Mouse (Mus musculus): Measurements from ENCODE around the gene Gtse1. TPM values are rescaled to one million over a fixed set of nuclear protein-coding genes. Genes with fewer than 3 reads are reported as not detected.
A peak's percentile ranks its signal among the peaks of the same experiment; 100 is the strongest.

Gtse1 gene
- total RNA-seq (2014; fragmentation: Nextera tagmentation), result 50.6 and 54.3 TPM in 2 replicates
- total RNA-seq (2017), result 26.3 TPM in 2 replicates
- 92.1 and 99.4 TPM in 2 replicates for polyA plus RNA-seq (2012)

DNA sequence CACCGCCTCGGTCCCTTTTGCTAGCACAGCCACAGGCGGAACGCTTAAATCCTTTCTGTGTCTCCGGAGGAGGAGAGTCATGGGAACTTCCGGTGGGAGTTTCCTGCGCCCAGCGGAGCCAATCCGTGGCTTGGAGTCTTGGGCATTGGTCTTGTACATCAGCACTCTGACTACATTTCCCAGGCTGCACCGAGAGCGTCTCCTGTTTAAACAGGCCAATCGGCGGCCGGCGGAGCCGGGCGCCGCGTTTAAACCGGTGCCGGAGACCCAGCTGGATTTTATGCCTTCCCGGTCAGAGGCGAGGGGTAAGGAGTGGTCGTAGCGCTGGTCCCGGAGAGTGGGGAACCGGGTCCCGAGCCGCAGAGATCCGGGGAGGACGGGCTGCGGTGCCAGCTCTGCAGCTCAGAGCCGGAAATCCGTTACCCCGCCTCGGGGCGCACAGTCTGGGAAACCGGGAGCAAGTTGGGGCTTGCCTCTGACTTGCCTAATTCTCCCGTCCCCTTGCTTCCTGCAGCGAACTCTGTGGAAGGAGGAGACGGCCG, at the start of gene Gtse1:
Gtse1 (plus strand) TSS at position 256 of the 542 bp plus-strand sequence.
- peaks cover 59% of the 10 kb centered on the region for H3K4me1 ChIP-seq (ENCODE audit: insufficient read depth, low read depth, low read length)
- DNase-seq (ENCODE audit: low spot score) (peak; percentile 96), ATAC-seq (ENCODE audit: extremely low read depth, insufficient number of reproducible peaks, low FRiP score, poor library complexity, severe bottlenecking) (peak; percentile 99)
- TF ChIP-seq CTCF (IDR thresholded peaks at IDR 0.05; ENCODE audit: low read depth, low read length), result no peak
- no peak for TF ChIP-seq TAL1 (conservative IDR thresholded peaks at IDR 0.05; ENCODE audit: low read depth, low read length)
- TF ChIP-seq GATA2 (IDR thresholded peaks at IDR 0.05; ENCODE audit: borderline replicate concordance, low read depth, low read length), result no peak
- no peak for TF ChIP-seq GATA1 (IDR thresholded peaks at IDR 0.05; ENCODE audit: borderline replicate concordance, low read length)
- TF ChIP-seq POLR2AphosphoS5 (IDR thresholded peaks at IDR 0.05; ENCODE audit: insufficient replicate concordance, low read depth, low read length), result no peak
- no peaks in the 10 kb centered on the region; the same call in 1 of the 2 replicates for H3K27me3 ChIP-seq (ENCODE audit: insufficient read depth, low read length)
- H3K4me3 ChIP-seq (ENCODE audit: low read depth, low read length), result peak within 1 kb of the TSS; percentile 89
- H3K36me3 ChIP-seq (replicated peaks), result peaks cover 43% of the 10 kb centered on the region
- H3K9me3 ChIP-seq (replicated peaks), result no peaks in the 10 kb centered on the region

DNA sequence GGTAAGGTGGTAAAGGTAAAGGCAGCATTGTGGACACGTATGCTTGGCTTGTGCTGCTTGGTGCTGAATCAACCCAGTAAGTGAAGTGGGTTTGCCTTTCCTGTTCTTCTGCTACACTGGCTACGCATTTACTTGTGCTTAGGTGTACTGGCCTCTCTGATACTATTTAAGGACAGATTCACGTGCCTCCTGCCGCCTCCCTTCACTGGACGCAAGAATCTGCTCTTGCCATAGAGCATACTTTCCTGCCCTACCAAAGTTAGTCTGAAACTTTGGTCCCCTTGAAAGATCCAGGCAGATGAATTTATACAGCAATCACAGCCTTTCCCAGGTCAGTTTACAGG, 49.1 kb upstream of the Gtse1 start:
- no peak for DNase-seq (ENCODE audit: low spot score)
- no peak for TF ChIP-seq GATA2 (IDR thresholded peaks at IDR 0.05; ENCODE audit: borderline replicate concordance, low read depth, low read length)
- no peak for TF ChIP-seq GATA1 (IDR thresholded peaks at IDR 0.05; ENCODE audit: borderline replicate concordance, low read length)
- no peak for TF ChIP-seq POLR2AphosphoS5 (IDR thresholded peaks at IDR 0.05; ENCODE audit: insufficient replicate concordance, low read depth, low read length)
- no peak for TF ChIP-seq CTCF (IDR thresholded peaks at IDR 0.05; ENCODE audit: low read depth, low read length)
- no peak for TF ChIP-seq TAL1 (conservative IDR thresholded peaks at IDR 0.05; ENCODE audit: low read depth, low read length)
- H3K4me1 ChIP-seq (ENCODE audit: insufficient read depth, low read depth, low read length), result peaks cover 49% of the 10 kb centered on the region

DNA sequence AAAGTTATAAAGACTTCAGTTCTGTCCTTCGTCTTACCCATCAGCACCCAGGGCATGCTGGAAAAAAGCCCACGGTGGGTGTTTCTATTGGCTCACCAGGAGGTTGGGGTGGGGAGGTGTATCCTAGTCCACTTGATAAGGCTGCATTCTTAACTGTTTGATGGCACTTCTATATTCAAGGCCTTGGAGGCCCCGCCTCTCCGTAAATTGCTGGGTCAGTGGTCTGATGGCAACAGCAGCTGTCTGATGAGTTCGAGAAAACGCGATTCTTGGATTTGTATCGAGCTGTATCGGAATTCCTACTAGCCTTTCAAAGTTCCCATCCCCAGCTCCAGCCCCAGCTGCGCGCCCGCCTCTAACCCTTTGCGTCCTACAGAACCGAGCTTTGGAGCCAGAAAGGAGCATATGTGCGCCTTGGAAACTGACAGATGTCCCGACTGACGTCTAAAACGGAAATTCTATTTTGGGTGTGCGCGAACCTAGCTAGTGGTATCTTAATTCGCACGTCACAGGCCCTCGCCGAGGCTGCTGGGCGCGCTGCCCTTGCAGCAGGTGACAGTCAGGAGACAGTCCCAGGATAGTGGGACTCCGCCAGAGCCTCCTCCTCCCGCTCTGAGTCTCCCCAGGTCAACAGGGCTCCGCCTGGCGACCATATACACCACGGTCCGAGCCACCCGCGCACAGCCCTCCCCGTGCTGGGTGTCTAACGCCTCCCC, 48.6 kb upstream of the Gtse1 start:
- TF ChIP-seq POLR2AphosphoS5 (IDR thresholded peaks at IDR 0.05; ENCODE audit: insufficient replicate concordance, low read depth, low read length) (no peak), GATA2 (IDR thresholded peaks at IDR 0.05; ENCODE audit: borderline replicate concordance, low read depth, low read length) (no peak), TAL1 (conservative IDR thresholded peaks at IDR 0.05; ENCODE audit: low read depth, low read length) (no peak), GATA1 (IDR thresholded peaks at IDR 0.05; ENCODE audit: borderline replicate concordance, low read length) (no peak), CTCF (IDR thresholded peaks at IDR 0.05; ENCODE audit: low read depth, low read length) (no peak)
- Histone ChIP-seq H3K36me3 (replicated peaks) (peaks cover 26% of the 10 kb centered on the region), H3K9me3 (replicated peaks) (no peaks in the 10 kb centered on the region), H3K4me3 (ENCODE audit: low read depth, low read length) (peak overlapping the region; percentile 86), H3K4me1 (ENCODE audit: insufficient read depth, low read depth, low read length) (peaks cover 49% of the 10 kb centered on the region), H3K27me3 (ENCODE audit: insufficient read depth, low read length) (peaks cover 5% of the 10 kb centered on the region; the same call in 1 of the 2 replicates)
- DNase-seq (ENCODE audit: low spot score) (peak; percentile 60), ATAC-seq (ENCODE audit: extremely low read depth, insufficient number of reproducible peaks, low FRiP score, poor library complexity, severe bottlenecking) (peak; percentile 57)

More for the DNA sequence above, 49.1 kb upstream of the Gtse1 start:
- peaks cover 5% of the 10 kb centered on the region; the same call in 1 of the 2 replicates for H3K27me3 ChIP-seq (ENCODE audit: insufficient read depth, low read length)
- H3K9me3 ChIP-seq (replicated peaks), result no peaks in the 10 kb centered on the region
- H3K36me3 ChIP-seq (replicated peaks), result peaks cover 26% of the 10 kb centered on the region
- H3K4me3 ChIP-seq (ENCODE audit: low read depth, low read length), result peak overlapping the region; percentile 86; the same call in 1 of the 2 replicates
- ATAC-seq (ENCODE audit: extremely low read depth, insufficient number of reproducible peaks, low FRiP score, poor library complexity, severe bottlenecking), result no peak

DNA sequence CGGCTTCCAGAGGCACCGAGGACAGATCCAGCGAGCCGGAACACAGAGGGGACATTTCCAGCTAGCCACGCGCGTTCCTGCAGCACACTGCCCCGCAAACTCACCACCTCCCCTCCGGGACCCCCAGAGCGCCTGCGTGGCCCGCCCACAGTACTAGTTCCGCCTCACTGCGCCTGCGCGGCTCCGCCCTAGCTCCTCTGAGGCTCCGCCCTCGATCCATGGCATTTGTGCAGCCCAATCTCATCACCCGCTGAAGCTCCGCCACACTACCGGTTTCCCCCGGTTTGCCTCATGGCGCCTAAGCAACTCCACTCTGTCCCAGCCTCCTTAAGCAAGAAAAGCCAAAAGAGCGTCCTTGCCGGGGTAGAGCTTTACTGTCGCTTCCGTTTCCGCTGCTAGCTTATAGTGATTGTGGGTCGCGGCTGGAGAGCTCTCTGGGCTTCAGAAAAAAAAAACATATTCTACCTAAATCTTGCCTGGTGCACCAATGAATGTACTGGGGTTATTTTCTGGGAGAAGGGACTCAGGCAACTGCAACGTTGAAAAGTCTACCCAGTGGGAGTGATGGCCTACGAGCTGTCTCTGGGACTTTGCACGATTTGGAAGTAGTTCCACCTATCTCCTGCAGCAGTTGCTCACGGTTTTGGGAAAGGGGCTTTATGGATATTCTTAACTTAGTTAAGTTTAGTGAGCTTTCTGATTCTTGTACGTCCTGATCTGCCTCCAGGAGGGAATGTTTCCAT, 47.8 kb upstream of the Gtse1 start, which contains the start of gene Cdpf1:
Cdpf1 (minus strand) TSS at position 163 of the 743 bp plus-strand sequence.
- ATAC-seq (ENCODE audit: extremely low read depth, insufficient number of reproducible peaks, low FRiP score, poor library complexity, severe bottlenecking) (peak; percentile 78), DNase-seq (ENCODE audit: low spot score) (peak; percentile 87)
- H3K4me1 ChIP-seq (ENCODE audit: insufficient read depth, low read depth, low read length), result peaks cover 49% of the 10 kb centered on the region
- peaks cover 26% of the 10 kb centered on the region for H3K36me3 ChIP-seq (replicated peaks)
- no peaks in the 10 kb centered on the region for H3K9me3 ChIP-seq (replicated peaks)
- TF ChIP-seq GATA2 (IDR thresholded peaks at IDR 0.05; ENCODE audit: borderline replicate concordance, low read depth, low read length) (no peak), TAL1 (conservative IDR thresholded peaks at IDR 0.05; ENCODE audit: low read depth, low read length) (no peak)
- peaks cover 5% of the 10 kb centered on the region; the same call in 1 of the 2 replicates for H3K27me3 ChIP-seq (ENCODE audit: insufficient read depth, low read length)
- H3K4me3 ChIP-seq (ENCODE audit: low read depth, low read length), result peak within 1 kb of the TSS; percentile 86

DNA sequence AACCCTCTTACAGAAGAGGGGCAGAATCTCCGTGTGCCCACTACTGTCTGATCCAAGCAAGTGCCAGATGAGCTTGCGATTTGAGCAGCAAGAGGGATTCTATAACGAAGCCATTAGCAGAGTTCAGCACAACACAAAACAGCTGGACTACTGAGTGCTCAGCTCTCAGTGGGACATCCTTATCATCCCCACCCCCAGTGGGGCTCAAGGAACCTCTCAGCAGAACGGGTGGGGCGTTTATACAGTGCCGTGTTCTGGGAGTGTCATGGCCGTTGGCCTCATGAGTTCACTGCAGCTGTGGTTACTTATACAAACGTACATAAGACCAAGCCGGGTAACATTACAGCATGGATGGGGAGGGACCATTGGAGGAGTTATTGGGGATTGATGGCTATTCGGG, 46.1 kb upstream of the Gtse1 start:
- H3K4me3 ChIP-seq (ENCODE audit: low read depth, low read length), result no peak overlapping the region
- ATAC-seq (ENCODE audit: extremely low read depth, insufficient number of reproducible peaks, low FRiP score, poor library complexity, severe bottlenecking) (no peak), DNase-seq (ENCODE audit: low spot score) (no peak)
- H3K27me3 ChIP-seq (ENCODE audit: insufficient read depth, low read length), result peaks cover 11% of the 10 kb centered on the region
- H3K36me3 ChIP-seq (replicated peaks), result peaks cover 9% of the 10 kb centered on the region
- no peak for TF ChIP-seq CTCF (IDR thresholded peaks at IDR 0.05; ENCODE audit: low read depth, low read length)
- TF ChIP-seq TAL1 (conservative IDR thresholded peaks at IDR 0.05; ENCODE audit: low read depth, low read length), result no peak
- no peak for TF ChIP-seq POLR2AphosphoS5 (IDR thresholded peaks at IDR 0.05; ENCODE audit: insufficient replicate concordance, low read depth, low read length)
- TF ChIP-seq GATA1 (IDR thresholded peaks at IDR 0.05; ENCODE audit: borderline replicate concordance, low read length), result no peak
- TF ChIP-seq GATA2 (IDR thresholded peaks at IDR 0.05; ENCODE audit: borderline replicate concordance, low read depth, low read length), result no peak
- H3K4me1 ChIP-seq (ENCODE audit: insufficient read depth, low read depth, low read length), result peaks cover 41% of the 10 kb centered on the region
- H3K9me3 ChIP-seq (replicated peaks), result no peaks in the 10 kb centered on the region
